Mouse (Mus musculus) urinary bladder, postnatal 25 days (tissue): ENCODE measurements around the gene Sdsl.
"Not testable (repeated sequence)": the region's sequence is repeated elsewhere in the genome, so short reads cannot be mapped to it uniquely, and the experiment has no call there.

Source experiments
- DNase-seq: peaks from one replicate; pipeline ENCODE4 v3.0.0; 2022; ENCODE audit warnings: low spot score

Gene Sdsl

DNA sequence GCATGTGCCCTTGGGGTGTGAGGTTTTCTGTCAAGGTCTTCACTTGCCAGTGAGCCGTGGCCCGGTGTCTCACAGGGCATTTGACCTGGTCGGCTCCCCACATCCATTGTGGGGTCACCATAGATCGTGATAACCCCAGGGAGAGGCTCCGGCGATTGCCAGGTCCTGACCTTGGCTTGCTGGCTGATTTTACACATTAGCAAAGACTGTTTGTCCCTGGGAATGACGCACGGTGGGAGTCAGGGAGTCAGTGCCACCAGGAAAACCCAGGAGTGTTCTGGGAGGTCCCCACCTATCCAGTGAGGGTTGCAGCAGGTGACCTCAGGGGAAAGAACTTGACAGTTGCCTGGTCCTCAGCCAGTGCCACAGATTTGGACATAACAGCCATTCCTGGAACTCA lies at the start of gene Sdsl:
Gene Sdsl (minus strand): TSS at position 41 of the 400 bp plus-strand sequence.
- DNase-seq, result no peak

DNA sequence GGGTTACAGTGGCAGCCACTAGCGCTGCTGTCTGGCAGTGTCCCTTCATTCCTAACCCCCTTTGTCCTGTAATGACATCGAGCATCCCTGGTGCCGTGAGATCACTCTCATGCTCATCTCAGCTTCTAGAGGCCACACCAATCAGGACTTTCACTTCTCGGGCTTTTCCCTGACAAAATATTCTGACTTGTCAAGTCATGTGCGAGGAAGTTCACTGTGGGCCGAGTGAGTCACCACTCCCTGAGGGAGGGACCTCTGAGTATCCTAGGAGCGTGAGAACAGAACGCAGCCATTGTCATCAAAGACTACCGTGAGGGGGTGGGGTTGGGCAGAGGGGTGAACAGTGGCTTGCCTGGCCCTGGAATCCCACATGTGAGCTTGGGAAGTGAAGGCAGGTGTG lies 44.9 kb upstream of the Sdsl start:
- DNase-seq, result peak; percentile 46

DNA sequence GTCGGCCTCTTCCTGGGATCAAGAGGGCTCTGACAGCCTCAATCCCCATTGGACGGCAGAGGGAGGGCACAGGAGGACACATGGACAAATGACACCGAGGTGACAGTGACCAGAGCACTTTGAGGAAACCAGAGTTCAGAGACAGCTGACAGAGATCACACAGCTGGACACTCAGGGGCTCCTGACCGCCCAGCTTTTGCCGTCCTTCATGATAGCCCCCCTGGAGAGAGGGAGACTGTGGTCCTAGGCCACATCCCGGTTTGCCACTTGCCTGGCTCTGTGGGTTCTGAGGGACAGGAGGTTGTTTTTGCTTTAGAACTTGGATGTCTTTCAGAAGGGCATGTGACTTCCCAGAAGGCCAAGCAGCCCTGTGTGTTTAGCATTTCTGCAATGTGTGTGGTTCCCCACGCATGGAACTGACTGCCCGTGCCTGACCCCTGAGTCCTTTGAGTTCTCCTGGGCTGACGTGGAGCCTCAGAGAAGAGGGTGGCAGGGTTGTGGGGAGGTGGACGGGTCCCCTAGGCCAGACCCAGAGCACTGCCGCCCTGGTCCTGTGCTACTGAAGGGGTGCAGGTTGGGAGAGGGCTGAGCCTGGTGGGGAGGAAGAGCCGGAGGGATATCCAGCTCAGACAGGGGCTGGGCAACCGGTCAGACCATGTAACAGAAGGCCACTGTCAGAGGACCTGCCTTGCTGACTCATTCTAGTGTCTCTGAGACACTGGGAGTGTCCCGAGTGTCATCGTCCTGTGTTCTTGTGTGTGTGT lies 43.8 kb upstream of the Sdsl start:
- DNase-seq, result peak; percentile 26

DNA sequence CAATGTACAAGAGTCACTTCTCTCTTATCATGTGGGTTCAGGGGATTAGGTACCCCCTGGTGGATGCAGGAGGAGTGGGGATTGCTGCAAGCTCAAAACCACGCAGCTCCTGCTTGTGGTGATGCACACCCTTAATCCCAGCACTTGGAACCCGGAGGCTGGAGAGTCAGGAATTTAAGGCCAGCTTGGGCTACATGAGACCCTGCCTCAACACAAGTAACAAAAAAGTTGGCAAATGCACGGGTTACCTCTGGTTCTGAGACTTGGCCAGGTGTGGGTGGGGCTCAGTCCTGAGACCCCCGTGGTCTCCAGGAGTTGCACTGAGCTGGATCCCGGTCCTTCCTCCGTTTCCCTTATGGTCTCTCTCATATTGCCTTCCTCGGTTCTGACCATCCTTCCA lies 42.8 kb upstream of the Sdsl start:
- no peak for DNase-seq

DNA sequence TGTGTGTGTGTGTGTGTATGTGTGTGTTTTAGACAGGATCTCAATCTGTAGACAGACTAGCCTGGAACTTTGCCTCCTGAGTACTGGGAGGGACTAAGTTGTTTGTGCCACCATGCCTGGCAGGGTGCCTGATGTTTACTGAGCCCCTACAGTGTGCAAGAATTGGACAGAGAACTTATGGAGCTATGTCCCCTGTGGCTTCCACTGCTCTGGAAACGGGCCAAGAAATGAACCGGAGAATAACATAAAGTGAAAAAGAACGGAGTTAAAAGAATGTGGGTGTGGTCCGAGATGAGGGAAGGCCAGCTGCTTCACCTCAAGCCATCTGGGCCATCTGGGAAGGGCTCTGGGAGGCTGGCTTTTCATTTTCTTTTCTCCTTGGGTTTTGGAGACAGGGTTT lies 42.1 kb upstream of the Sdsl start:
- DNase-seq, result peak; percentile 49

DNA sequence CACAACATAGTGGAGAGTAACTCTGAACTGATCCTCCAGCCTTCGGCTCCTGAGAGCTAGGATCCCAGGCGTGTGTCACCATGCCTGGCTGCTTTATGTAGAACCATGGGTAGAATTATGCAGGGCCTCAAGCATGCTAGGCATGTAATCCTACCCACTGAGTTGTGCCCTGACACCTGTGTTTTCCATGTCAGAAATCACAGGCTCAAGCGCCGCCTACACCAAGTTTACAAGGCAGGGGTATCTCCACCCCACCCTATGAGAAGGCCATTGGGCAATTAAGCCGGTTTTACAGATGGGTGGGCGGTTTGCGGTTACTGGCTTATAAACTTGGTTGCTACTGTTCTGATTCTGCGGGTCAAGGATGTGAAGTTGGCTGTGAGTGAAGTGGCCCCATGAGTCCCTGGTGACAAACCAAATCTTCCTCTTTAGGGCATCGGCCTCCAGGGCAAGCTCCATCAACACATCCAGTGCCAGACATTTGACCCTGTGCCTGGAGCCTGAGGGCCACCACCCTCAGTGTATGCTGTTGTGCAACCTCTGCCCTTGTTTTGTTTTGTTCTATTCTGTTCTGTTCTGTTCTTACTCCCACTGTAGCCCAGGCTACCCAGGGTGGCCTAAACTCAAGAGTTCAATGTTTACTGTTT lies 41.5 kb upstream of the Sdsl start:
- DNase-seq, result no peak

DNA sequence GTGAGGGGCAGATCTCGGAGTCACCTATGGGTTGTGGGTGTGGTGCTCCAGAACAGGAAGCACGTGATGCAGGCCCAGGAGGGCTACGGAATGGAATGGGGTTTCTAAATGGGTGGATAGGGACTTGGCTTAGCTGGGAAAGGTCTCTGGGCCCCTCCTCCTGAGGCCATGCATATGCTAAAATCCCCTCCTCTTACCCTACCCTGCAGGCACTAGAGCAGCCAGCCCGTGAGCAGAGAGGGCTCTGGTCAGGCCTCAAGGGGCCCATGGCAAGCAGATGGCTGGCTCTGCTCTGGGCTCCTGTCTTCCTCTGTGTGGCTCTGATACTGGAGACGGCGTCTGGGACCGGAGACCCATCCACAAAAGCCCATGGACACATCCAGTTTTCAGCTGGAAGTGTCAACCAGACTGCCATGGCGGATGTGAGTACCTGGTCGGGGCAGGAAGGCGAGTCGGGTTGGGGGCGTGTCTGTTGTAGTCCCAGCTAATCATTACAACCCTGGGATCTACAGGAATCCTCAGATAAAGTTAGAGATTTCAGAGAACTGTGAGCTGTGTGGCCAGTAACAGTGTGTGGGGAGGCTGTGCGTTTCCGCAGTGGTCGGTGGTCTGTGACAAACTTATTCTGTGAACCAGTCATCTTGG lies 40.4 kb upstream of the Sdsl start:
- DNase-seq, result no peak

DNA sequence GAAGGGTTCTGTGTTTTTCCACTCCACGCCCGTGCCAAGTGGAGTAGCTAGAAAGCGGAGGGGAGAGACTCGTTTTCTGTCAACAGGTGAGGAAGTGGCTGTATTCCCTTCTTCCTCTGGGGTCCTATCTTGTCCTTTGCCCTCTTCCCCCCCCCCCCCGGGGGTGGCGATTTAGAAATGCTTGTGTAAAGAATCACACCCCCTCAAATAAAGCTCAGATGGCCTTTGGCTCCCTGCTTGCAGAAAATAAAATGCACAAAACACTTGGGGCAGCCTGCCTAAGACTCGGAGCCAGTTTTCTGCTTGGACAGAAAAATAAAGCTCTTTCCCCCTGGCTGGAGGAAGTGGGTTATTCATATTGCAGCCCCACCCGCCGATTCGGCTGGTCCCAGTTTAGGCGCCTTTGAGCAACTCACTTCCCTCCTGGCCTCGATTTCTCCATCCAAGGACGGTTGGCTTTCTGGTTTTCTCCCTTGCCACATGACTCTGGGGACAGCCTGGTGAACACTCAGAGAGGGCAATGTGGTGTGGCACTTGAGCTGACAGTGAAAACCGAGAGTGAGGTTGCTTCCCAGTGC lies 39.1 kb upstream of the Sdsl start:
- peak; percentile 16 for DNase-seq

DNA sequence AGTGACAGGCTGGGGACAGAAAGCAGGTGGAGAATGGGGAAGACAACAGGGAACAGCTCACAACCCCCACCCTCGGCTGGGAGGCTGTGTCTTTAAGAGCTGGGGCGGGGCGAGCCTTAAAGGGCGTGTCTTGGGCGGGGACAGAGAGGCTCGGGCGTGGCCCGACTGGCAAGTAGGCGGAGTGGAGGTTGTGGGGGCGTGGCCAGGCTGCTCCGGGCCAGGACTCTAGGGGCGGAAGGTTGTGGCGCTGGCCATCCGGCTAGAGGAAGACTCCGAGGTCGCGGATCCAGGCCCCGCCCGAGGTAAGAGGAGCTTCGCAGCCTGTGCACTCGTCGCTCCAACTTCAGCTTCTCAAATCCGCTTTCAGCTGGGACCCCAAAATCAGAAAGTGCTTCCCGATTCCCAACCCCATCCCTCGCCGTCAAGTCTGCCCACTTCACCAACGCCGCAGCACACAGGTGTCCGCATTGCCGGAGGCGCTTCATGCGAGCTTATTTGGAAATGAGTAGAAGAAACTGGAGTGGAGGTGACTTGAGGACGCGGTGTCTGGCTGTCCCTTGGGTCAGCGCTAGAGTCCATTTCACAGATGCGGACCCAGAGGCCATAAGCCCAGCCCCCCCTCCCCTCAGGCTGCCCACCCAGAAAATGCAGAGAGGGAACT lies 38.5 kb upstream of the Sdsl start, which contains the start of gene Slc8b1:
Gene Slc8b1 (plus strand): TSS at position 187 of the 661 bp plus-strand sequence.
- peak; percentile 97 for DNase-seq

DNA sequence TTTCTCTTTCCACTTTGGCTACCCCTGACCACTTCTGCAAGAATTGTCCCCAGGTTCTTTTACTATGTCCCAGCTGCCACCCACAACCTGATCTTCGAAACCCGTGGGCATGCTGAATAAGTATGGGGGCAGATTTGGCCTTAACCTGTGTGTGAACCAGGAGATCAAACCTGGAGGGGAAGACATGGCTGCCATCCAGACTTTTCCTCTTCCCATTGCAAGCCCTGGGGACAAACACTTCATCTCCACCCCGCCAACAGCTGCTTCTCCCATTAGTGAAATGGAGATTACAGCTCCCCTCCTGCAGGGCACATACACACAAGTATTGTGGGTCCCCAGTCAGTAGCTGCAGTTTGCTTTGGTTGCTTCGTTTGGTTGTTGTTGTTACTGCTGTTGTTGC lies 34.7 kb upstream of the Sdsl start:
- DNase-seq, result no peak

DNA sequence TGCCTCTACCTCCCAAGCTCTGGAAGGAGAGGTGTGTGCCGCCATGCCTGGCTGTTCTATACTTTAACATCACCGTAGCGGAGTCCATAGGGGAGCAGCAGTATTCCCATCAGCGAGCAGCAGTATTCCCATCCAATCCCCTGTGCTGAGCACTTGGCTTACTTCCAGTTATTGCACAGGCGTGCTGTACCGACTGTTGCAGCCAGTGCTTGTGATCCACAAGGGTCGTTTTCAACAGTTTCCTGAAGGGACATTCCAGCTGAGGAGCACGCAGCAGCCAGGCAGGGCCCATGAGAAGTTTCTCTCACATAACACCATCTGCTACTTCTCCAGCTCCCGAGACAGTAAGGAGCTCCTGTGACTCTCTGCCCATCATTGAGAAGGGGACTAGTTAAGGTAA lies 33.9 kb upstream of the Sdsl start:
- DNase-seq, result no peak

DNA sequence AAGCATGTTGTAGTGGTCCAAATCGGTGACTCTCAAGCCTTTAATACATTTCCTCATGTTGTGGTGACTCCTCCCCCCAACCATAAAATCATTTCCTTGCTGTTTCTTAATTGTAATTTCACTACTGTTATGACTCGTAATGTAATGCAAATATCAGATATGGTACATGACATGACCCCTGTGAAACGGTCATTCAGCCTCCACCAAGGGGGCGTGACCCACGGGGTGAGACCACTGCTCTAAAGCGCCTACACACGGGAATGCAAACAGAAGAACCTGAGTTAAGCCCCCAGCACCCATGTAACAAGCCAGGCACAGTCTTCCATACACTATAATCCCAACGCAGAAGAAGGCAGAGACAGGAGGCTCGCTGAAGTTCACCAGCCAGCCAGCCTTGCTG lies 33.2 kb upstream of the Sdsl start:
- DNase-seq, result no peak

DNA sequence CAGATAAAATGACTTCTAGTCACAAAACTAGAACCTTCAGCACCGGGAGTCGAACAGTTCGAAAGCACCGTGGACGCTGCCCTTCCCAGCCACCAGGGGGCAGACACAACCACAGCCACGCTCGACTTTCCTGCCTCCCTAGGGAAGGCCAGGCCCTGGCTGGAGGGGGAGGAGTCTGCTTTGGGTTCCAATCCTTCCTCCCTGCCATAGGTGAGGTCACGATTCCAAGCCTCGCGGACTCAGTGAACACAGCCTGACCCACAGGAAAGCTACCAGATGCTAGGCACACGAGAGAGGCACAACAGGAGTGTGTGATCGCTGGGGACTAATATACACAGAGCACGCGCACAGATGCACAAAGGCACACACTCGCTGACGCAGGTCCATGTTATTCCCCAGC lies 32.8 kb upstream of the Sdsl start:
- DNase-seq, result peak; percentile 85

DNA sequence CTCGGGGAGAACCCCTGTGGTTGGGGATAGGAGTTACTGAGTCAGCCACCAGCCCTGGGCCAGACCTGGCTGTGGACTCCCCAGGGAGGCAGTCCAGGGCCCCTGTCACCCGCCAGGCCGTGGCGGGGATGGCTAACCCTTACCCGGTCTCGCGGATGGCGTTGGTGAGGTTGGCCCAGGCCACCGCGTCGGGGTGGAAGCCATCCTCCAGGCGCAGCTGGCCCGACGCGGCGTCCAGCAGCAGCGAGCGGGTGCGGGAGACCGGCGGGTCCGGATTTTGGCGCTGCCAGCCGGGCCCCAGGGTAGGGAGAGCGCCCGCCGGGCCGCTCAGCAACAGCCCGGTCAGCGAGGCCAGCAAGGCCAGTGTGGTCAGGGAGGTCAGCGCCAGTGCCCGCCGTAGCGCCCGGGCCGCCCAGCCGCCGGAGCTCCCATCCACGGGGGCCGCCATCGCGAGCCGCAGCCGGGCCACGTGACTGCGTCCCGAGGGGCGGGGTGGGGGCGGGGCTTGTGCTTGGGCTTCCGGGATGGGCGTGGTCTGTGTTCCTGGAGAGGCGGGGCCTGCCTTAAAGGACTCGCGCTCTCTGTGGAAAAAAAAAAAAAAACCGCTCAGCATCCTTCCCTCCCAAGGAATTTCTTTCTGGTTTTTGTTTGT lies 30.7 kb upstream of the Sdsl start, which contains the start of gene Plbd2:
Gene Plbd2 (minus strand): TSS at position 482 of the 652 bp plus-strand sequence.
- peak; percentile 78 for DNase-seq

DNA sequence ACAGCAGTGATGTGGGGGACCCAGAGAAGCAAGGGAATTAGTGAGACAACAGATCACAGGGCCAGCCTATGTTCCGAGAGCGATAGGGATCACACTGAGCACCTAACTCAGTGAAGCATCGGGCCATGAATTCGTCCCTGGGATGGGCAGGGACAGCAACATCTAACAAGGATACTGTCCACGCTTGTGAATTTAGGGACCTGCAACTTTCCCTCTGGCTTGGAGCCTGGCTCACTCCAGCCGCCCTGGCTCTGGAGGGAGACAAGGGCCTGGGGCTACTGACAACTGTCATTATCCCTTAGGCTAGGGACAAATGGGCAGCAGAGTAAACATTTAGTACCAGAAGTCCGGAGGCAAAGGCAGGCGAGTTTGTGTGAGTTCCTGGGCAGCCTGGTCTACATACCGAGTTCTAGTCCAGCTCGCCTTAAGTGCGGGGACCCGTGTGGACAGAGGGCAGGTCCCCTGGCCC lies 30.1 kb upstream of the Sdsl start:
- no peak for DNase-seq

DNA sequence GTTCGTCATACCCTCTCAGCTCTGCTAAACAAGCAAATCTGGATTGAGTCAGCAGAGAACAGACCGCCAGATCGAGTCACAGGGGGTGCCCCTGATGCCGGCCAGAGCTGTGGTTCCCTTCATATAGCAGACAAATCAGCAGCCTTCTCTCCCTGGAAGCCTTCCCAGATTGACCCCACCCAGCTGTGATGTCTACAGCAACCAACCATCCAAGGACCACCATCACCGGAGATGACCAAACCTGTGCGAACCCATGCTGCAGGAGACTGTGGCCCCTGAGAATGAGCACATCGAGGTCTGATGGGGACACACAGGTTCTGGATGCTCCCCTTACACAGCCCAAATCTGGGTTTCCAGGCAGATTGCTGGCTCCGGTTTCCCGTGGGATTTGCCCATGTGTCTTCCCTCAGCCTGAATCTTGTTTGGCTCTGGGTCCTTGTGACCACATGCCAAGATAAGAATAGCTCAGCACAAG lies 29.6 kb upstream of the Sdsl start:
- no peak for DNase-seq

DNA sequence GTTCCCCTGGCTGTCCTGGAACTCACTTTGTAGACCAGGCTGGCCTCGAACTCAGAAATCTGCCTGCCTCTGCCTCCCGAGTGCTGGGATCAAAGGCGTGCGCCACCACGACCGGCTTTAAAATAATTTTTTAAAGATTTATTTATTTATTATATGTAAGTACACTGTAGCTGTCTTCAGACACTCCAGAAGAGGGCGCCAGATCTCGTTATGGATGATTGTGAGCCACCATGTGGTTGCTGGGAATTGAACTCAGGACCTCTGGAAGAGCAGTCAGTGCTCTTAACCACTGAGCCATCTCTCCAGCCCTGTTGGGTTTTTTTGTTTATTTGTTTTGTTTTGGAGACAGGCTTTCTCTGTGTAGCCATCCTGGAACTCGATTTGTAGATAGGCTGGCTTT lies 28.0 kb upstream of the Sdsl start:
- not testable (repeated sequence) for DNase-seq

DNA sequence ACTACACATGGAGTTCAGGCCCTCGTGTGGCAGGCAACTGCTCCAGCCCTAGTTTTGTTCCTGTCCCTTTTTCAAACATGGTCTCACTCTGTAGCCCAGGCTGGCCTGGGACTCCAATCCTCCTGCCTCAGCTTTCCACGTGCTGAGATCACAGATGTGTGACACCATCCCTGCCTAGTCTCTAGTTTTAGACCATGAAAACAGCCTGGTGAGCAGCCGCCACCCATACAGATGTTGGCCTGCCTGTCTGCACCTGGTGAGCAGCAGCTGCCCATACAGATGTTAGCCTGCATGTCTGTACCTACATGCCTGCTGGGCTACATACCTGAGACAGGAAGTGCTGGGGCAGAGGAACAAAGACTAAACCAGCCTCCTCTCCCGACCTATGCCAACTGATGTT lies 26.6 kb upstream of the Sdsl start:
- DNase-seq, result no peak

DNA sequence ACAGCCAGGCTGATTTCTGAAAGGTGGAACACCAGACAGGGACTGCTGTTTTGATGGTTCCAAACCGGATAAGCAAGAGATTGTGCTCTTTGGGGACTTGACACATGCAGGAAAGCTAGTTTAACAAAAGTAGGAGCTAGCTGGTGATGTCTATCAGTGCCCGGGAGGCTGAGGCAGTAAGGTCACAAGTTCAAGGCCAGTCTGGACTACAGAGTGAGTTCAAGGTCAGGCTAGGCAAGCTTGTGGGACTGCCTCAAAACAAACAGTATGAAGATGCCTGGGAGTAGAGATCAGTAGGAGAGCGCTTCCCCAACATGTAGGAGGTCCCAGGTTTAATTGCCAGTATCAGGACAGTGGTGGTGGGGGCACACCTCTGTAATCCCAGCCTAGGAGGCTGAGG lies 24.5 kb upstream of the Sdsl start:
- no peak for DNase-seq

DNA sequence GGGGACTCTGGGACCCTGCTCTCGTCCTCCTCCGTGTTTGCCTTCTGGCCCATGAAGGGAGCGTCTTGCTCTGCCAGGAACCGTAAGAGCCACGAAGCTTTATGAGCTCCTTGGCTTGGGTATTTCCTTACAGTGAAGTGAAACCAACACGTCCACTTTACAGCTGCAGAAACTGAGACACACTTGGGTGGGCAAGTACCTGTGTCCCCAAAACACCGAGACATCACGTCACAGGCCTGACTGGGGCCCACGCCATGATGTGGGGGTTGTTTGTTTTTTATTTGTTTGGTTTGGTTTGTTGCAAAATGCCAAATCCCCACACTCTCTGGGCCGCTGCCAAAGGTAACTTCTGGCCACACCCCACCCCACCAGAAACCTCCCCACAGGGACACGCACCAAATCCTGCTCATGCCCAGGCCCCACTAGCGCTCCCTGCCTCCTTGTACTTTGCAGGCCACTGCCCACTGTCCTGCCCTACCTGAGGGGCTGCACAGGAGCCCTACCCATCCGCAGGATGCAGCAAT lies 23.2 kb upstream of the Sdsl start:
- no peak for DNase-seq

DNA sequence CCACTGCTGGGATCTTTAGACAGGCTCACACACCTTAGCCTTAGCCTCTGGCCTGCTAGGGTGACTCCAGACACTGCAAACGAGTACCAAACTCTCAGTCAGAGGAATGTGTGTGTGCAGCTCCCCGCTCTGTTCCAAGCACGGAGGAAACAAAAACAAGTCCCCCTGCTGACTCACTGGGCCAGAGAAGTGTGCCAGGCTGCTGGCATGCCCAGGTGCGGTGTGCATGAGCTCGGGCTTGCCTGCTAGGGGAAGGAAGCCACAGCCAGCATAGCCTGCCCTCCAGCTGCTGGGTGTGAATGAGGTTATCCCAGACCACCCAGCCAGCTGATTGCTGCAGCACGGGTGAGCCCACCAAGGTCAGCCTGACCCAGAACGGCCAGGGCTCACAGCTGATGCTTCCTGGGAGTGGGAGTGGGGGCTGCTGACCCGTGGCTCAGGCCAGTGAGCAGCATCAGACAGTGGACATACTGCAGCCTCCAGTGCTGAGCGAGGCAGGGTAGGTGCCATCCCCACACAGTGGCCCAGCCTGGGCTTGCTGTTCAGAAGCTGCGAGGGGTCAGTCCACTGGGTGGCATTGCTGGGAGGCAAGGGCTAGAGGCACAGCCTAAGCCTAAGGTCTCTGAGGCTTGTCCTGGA lies 22.6 kb upstream of the Sdsl start:
- no peak for DNase-seq
